Mouse (Mus musculus) limb, embryonic 14.5 days (tissue): Measurements from ENCODE around the gene Rnf215. TPM values are rescaled to one million over a fixed set of nuclear protein-coding genes. Genes with fewer than 3 reads are reported as not detected.
"Not testable (repeated sequence)": the region's sequence is repeated elsewhere in the genome, so short reads cannot be mapped to it uniquely, and the experiment has no call there.

Experiments used
- ATAC-seq: fragments of 200-750 bp; cut with Nextera tagmentation; 2 replicates; pipeline ENCODE4 v1.8.0; 2017; ENCODE audit warnings: low read depth, moderate number of reproducible peaks, moderate TSS enrichment; ENCODE audit not compliant: low FRiP score
- DNase-seq: peaks from one replicate; pipeline ENCODE4 v3.0.0-alpha.2; 2015; ENCODE audit warnings: low spot score
- H3K27ac ChIP-seq: fragments of 300-500 bp; sonication (generic); replicated peaks from 2 replicates; pipeline ENCODE4 v1.5.1; 2014; ENCODE audit warnings: low read depth, mild to moderate bottlenecking, low read length, moderate library complexity, mixed read lengths
- H3K27me3 ChIP-seq: fragments of 300-500 bp; sonication (generic); 2 replicates; pipeline ENCODE4 v1.6.1; 2014; ENCODE audit warnings: low read length, mixed read lengths; ENCODE audit not compliant: control insufficient read depth, insufficient read depth
- H3K36me3 ChIP-seq: fragments of 300-500 bp; sonication (generic); 2 replicates; pipeline ENCODE4 v1.6.1; 2014; ENCODE audit warnings: mild to moderate bottlenecking, low read length, moderate library complexity, mixed read lengths; ENCODE audit not compliant: control insufficient read depth, insufficient read depth
- H3K4me1 ChIP-seq: fragments of 300-500 bp; sonication (generic); 2 replicates; pipeline ENCODE4 v1.6.1; 2014; ENCODE audit warnings: antibody characterized with exemption, low read length, mixed read lengths; ENCODE audit not compliant: control insufficient read depth, insufficient read depth
- H3K4me2 ChIP-seq: fragments of 300-500 bp; sonication (generic); replicated peaks from 2 replicates; pipeline ENCODE4 v1.6.1; 2014; ENCODE audit warnings: low read depth, mild to moderate bottlenecking, low read length, moderate library complexity; ENCODE audit not compliant: severe bottlenecking
- H3K4me3 ChIP-seq: fragments of 300-500 bp; sonication (generic); replicated peaks from 2 replicates; pipeline ENCODE4 v1.5.1; 2014; ENCODE audit warnings: low read length
- H3K9ac ChIP-seq: fragments of 300-500 bp; sonication (generic); 2 replicates; pipeline ENCODE4 v1.6.1; 2014; ENCODE audit warnings: mild to moderate bottlenecking, low read depth, low read length, moderate library complexity; ENCODE audit not compliant: severe bottlenecking
- H3K9me3 ChIP-seq: fragments of 300-500 bp; sonication (generic); 2 replicates; pipeline ENCODE4 v1.6.1; 2016; ENCODE audit warnings: low read length; ENCODE audit not compliant: control insufficient read depth
- POLR2A ChIP-seq: fragments of 200-500 bp; IDR thresholded peaks from 2 replicates; pipeline ENCODE4 v1.8.0; 2012; ENCODE audit warnings: inconsistent platforms, mild to moderate bottlenecking, moderate library complexity, borderline replicate concordance; ENCODE audit not compliant: insufficient read depth, insufficient read length; ENCODE audit errors: extremely low read depth
- WGBS: fragments of 180-500 bp; shearing (Covaris S2); extraction: QIAGEN DNeasy Blood & Tissue Kit; methylation state at CpG from one replicate; pipeline ENCODE4 v1.1.7; 2014; 5-methylcytosine and 5-hydroxymethylcytosine counted together
- polyA plus RNA-seq, 2 experiments: library from polyadenylated mRNA; depleted of rRNA in 1 of 2; stranded (reverse) in 1 of 2; unstranded in 1 of 2; fragments of >200 nt; fragmentation: Nextera tagmentation in 1 of 2; extraction: Ambion mirVana in 1 of 2; gene quantifications; 2 replicates each; pipeline versions ENCODE4 v1.2.1 to v1.2.3; 2012 to 2014

The Rnf215 gene
- polyA plus RNA-seq, 2 experiments: 40.7 to 57.1 TPM

- 59% methylated on average over 5 of the region's 5 CpGs for WGBS
- no peak overlapping the region for H3K27ac ChIP-seq
Observed at GRCm38 (mm10) chr11:4123922-4124321, 11.1 kb upstream of the Rnf215 start.

GRCm38 (mm10) chr11:4127059-4127458, 7.9 kb upstream of the Rnf215 start:
- Histone ChIP-seq H3K4me3 (no peak overlapping the region), H3K4me2 (no peak overlapping the region), H3K9ac (no peak overlapping the region), H3K9me3 (peaks cover 7% of the 10 kb centered on the region; the same call in 1 of the 2 replicates), H3K27me3 (no peaks in the 10 kb centered on the region), H3K36me3 (no peaks in the 10 kb centered on the region), H3K27ac (no peak overlapping the region), H3K4me1 (no peaks in the 10 kb centered on the region)
- WGBS: 78% methylated on average over 1 of the region's 1 CpGs
- ATAC-seq (no peak), DNase-seq (no peak)
- no peak for TF ChIP-seq POLR2A

More at GRCm38 (mm10) chr11:4123922-4124321, 11.1 kb upstream of the Rnf215 start:
- H3K9ac ChIP-seq: no peak overlapping the region
- peaks cover under 1% of the 10 kb centered on the region; the same call in 1 of the 2 replicates for H3K27me3 ChIP-seq
- ATAC-seq: no peak
- no peak for TF ChIP-seq POLR2A
- no peak for DNase-seq
- H3K4me1 ChIP-seq: peaks cover 1% of the 10 kb centered on the region; the same call in 1 of the 2 replicates
- H3K36me3 ChIP-seq: no peaks in the 10 kb centered on the region
- H3K4me2 ChIP-seq: no peak overlapping the region
- H3K4me3 ChIP-seq: no peak overlapping the region
- H3K9me3 ChIP-seq: peaks cover 7% of the 10 kb centered on the region; the same call in 1 of the 2 replicates

- H3K27ac ChIP-seq, ATAC-seq, H3K4me2 ChIP-seq, H3K9me3 ChIP-seq, H3K36me3 ChIP-seq, H3K27me3 ChIP-seq, H3K4me1 ChIP-seq, H3K4me3 ChIP-seq, H3K9ac ChIP-seq, DNase-seq: not testable (repeated sequence)
- 96% methylated on average over 4 of the region's 4 CpGs for WGBS
Observed at GRCm38 (mm10) chr11:4128461-4128860, 6.5 kb upstream of the Rnf215 start.

GRCm38 (mm10) chr11:4133450-4133849, 1.6 kb upstream of the Rnf215 start:
- Histone ChIP-seq H3K36me3 (peaks cover 18% of the 10 kb centered on the region), H3K4me2 (no peak overlapping the region), H3K4me3 (no peak overlapping the region), H3K27ac (no peak overlapping the region), H3K9ac (no peak overlapping the region), H3K9me3 (no peaks in the 10 kb centered on the region), H3K4me1 (peaks cover 10% of the 10 kb centered on the region), H3K27me3 (no peaks in the 10 kb centered on the region)
- ATAC-seq (no peak), DNase-seq (no peak)
- 58% methylated on average over 3 of the region's 3 CpGs for WGBS
- TF ChIP-seq POLR2A: no peak

- peaks cover 28% of the 10 kb centered on the region for H3K36me3 ChIP-seq
- H3K27me3 ChIP-seq: no peaks in the 10 kb centered on the region
- H3K27ac ChIP-seq: no peak overlapping the region
- 0 out of 2 replicates have a peak overlapping the region, but pooled peaks have one; percentile 9 for H3K9ac ChIP-seq
- H3K9me3 ChIP-seq: no peaks in the 10 kb centered on the region
- H3K4me3 ChIP-seq: no peak overlapping the region
- DNase-seq: no peak
- WGBS: 55% methylated on average over 6 of the region's 6 CpGs
- no peak for TF ChIP-seq POLR2A
- peak; percentile 1; the same call in 1 of the 2 replicates for ATAC-seq
- H3K4me2 ChIP-seq: no peak overlapping the region; the same call in 1 of the 2 replicates
- H3K4me1 ChIP-seq: peaks cover 10% of the 10 kb centered on the region
Observed at GRCm38 (mm10) chr11:4134400-4134799, 602 bp upstream of the Rnf215 start.

GRCm38 (mm10) chr11:4138964-4139363, 4.0 kb downstream of the Rnf215 start:
- no peak for TF ChIP-seq POLR2A

More at GRCm38 (mm10) chr11:4138964-4139363, 4.0 kb downstream of the Rnf215 start:
- DNase-seq (no peak), ATAC-seq (no peak)
- H3K27me3 ChIP-seq: no peaks in the 10 kb centered on the region
- no peak overlapping the region for H3K4me2 ChIP-seq
- H3K4me3 ChIP-seq: no peak overlapping the region
- no peak overlapping the region for H3K27ac ChIP-seq
- H3K36me3 ChIP-seq: peaks cover 73% of the 10 kb centered on the region
- no peaks in the 10 kb centered on the region for H3K9me3 ChIP-seq
- no peak overlapping the region for H3K9ac ChIP-seq
- WGBS: 62% methylated on average over 2 of the region's 2 CpGs
- peaks cover 10% of the 10 kb centered on the region for H3K4me1 ChIP-seq
